Mouse (Mus musculus): ENCODE results near the gene Alpk1. TPM values are rescaled to one million over a fixed set of nuclear protein-coding genes. Genes with fewer than 3 reads are reported as not detected.

Gene Alpk1
- polyA plus RNA-seq, 1 experiment from 2014 or later = 0.30 TPM

DNA sequence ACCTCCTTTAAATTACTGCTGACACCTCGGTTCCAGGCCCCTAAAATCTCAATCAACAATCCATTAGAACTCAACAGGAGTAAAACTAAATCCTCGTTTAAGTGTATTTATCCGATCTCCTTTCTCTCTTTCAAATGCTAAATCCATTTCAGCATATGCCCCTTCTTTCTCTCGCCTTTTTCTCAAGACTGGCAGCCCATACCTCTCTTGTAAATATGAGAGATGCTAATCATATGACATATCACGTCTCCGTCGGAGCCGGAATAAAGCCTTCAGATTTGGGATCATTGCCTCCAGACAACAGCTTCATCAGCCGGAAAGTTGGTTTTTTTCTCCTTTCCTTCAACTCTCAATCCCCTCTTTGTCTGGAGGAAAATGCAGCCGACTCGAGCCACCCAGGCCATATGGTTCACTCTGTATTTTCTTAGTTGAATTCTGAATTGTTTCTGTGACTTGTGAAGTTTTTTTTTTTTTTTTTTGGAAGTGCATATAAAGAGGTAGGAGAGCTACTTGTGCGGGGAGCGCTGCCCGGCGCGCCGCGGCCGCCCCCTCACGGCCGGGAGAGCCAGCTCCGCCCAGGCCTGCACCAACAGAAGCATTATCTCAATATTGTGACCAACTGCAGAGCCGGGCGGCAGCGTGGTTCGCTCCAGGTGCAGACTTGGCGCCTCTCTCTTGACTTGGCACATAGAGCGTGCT is 154.5 kb downstream of the Alpk1 start:
- peak; percentile 56 for DNase-seq (ENCODE audit: low spot score)
- peaks cover 81% of the 10 kb centered on the region for H3K27me3 ChIP-seq (ENCODE audit: low read depth, poor library complexity, severe bottlenecking)
- H3K9me3 ChIP-seq (replicated peaks) = no peaks in the 10 kb centered on the region

DNA sequence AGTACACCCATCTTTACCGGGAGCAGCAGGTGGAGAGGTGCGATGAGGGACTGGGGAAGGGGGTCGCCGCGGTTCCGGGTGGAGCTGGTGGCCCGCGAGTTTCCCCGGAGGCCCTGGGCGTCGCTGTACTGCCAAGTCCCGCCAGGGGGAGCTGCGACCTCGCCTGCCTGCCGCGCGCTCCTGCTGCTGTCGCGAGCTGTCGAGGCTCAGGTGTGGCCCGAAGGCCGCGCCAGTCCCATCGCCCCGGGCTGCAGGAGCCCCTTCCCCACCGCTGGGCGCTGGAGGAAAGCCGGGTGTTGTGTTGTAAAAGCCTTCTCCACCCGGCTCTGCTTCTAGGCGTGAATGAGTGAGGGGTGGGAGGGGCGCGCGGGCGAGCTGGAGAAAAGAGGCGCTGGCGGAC is 155.0 kb downstream of the Alpk1 start:
- no peaks in the 10 kb centered on the region for H3K36me3 ChIP-seq
- under 1% methylated on average over 36 of the region's 36 CpGs for WGBS
- H3K4me1 ChIP-seq = peaks cover 16% of the 10 kb centered on the region
- peak overlapping the region; percentile 40 for H3K4me3 ChIP-seq
- H3K27me3 ChIP-seq (ENCODE audit: low read depth, poor library complexity, severe bottlenecking) = peaks cover 76% of the 10 kb centered on the region
- H3K27ac ChIP-seq = no peak overlapping the region
- peak; percentile 90 for DNase-seq (ENCODE audit: low spot score)
- no peaks in the 10 kb centered on the region for H3K9me3 ChIP-seq (replicated peaks)

More for the DNA sequence above, 154.5 kb downstream of the Alpk1 start:
- H3K4me3 ChIP-seq = peak overlapping the region; percentile 40
- H3K4me1 ChIP-seq = peaks cover 16% of the 10 kb centered on the region
- H3K36me3 ChIP-seq = no peaks in the 10 kb centered on the region
- under 1% methylated on average over 28 of the region's 28 CpGs for WGBS
- H3K27ac ChIP-seq = no peak overlapping the region

Other genes starting within 250 kb of the Alpk1 start
- gene Larp7, start 227.2 kb downstream of the Alpk1 start, polyA plus RNA-seq (2016; fragmentation: Nextera tagmentation; extraction: Ambion mirVana) = 62.7 and 69.4 TPM in 2 replicates
- 18.9 and 21.0 TPM in 2 replicates for gene Zgrf1, start 227.0 kb downstream of the Alpk1 start, polyA plus RNA-seq (2016; fragmentation: Nextera tagmentation; extraction: Ambion mirVana)
- gene Neurog2, start 147.4 kb downstream of the Alpk1 start, polyA plus RNA-seq (2016; fragmentation: Nextera tagmentation; extraction: Ambion mirVana) = 0.13 TPM in 1 of 2 replicates, not detected in the other
- gene Tifa, start 9.3 kb upstream of the Alpk1 start, polyA plus RNA-seq (2016; fragmentation: Nextera tagmentation; extraction: Ambion mirVana) = 1.2 and 1.7 TPM in 2 replicates
- gene Ap1ar, start 57.0 kb upstream of the Alpk1 start, polyA plus RNA-seq (2016; fragmentation: Nextera tagmentation; extraction: Ambion mirVana) = 59.9 and 67.6 TPM in 2 replicates
- gene Fam241a, start 115.8 kb upstream of the Alpk1 start, polyA plus RNA-seq (2016; fragmentation: Nextera tagmentation; extraction: Ambion mirVana) = 1.7 and 2.0 TPM in 2 replicates

All from limb, embryonic 10.5 days (tissue).